Mouse (Mus musculus): ENCODE data around the gene Ttll4. TPM values are rescaled to one million over a fixed set of nuclear protein-coding genes. Genes with fewer than 3 reads are reported as not detected.

Ttll4 gene
- polyA plus RNA-seq, 1 experiment from 2014 or later: 12.3 TPM

GRCm38 (mm10) chr1:74709566-74709965 lies 48.0 kb downstream of the Ttll4 start:
- Histone ChIP-seq H3K4me2 (ENCODE audit: low read length) (no peak overlapping the region), H3K9ac (ENCODE audit: low read length) (no peak overlapping the region), H3K27ac (replicated peaks in 1 of 2; ENCODE audit: control insufficient read depth in 1 of 2, insufficient read depth in 1 of 2, low read depth in 2 of 2, low read length in 2 of 2) (no peak overlapping the region), H3K4me3 (ENCODE audit: control insufficient read depth in 1 of 2, insufficient read depth in 1 of 2, low read depth in 1 of 2, low read length in 2 of 2) (no peak overlapping the region), H3K4me1 (ENCODE audit: control insufficient read depth in 2 of 2, insufficient read depth in 2 of 2, low read length in 2 of 2) (peaks cover 4 to 11% of the 10 kb centered on the region in 2 experiments; a peak in 2 of 4 replicates), H3K36me3 (ENCODE audit: control insufficient read depth, insufficient read depth, low read length) (no peaks in the 10 kb centered on the region), H3K27me3 (ENCODE audit: control insufficient read depth, insufficient read depth, low read length) (no peaks in the 10 kb centered on the region), H3K9me3 (ENCODE audit: control insufficient read depth, low read length) (no peaks in the 10 kb centered on the region)
- ATAC-seq (ENCODE audit: insufficient number of reproducible peaks, insufficient read depth, low FRiP score, low read depth): no peak
- WGBS: 40% methylated on average over 6 of the region's 6 CpGs

GRCm38 (mm10) chr1:74712046-74712445 lies 50.5 kb downstream of the Ttll4 start:
- no peaks in the 10 kb centered on the region for H3K36me3 ChIP-seq (ENCODE audit: control insufficient read depth, insufficient read depth, low read length)
- H3K4me3 ChIP-seq (ENCODE audit: control insufficient read depth in 1 of 2, insufficient read depth in 1 of 2, low read depth in 1 of 2, low read length in 2 of 2): no peak overlapping the region
- no peak overlapping the region for H3K9ac ChIP-seq (ENCODE audit: low read length)
- H3K27me3 ChIP-seq (ENCODE audit: control insufficient read depth, insufficient read depth, low read length): no peaks in the 10 kb centered on the region
- peaks cover 4 to 11% of the 10 kb centered on the region in 2 experiments; a peak in 2 of 4 replicates for H3K4me1 ChIP-seq (ENCODE audit: control insufficient read depth in 2 of 2, insufficient read depth in 2 of 2, low read length in 2 of 2)
- H3K27ac ChIP-seq (replicated peaks in 1 of 2; ENCODE audit: control insufficient read depth in 1 of 2, insufficient read depth in 1 of 2, low read depth in 2 of 2, low read length in 2 of 2): no peak overlapping the region
- no peak for ATAC-seq (ENCODE audit: insufficient number of reproducible peaks, insufficient read depth, low FRiP score, low read depth)
- H3K4me2 ChIP-seq (ENCODE audit: low read length): no peak overlapping the region
- 79% methylated on average over 4 of the region's 4 CpGs for WGBS
- no peaks in the 10 kb centered on the region for H3K9me3 ChIP-seq (ENCODE audit: control insufficient read depth, low read length)

GRCm38 (mm10) chr1:74712461-74713098 lies 51.0 kb downstream of the Ttll4 start:
- WGBS: 36% methylated on average over 5 of the region's 5 CpGs
- H3K36me3 ChIP-seq (ENCODE audit: control insufficient read depth, insufficient read depth, low read length): no peaks in the 10 kb centered on the region
- peak overlapping the region; percentile 56 to 91; a peak in 3 of 4 replicates for H3K4me3 ChIP-seq (ENCODE audit: control insufficient read depth in 1 of 2, insufficient read depth in 1 of 2, low read depth in 1 of 2, low read length in 2 of 2)
- H3K27me3 ChIP-seq (ENCODE audit: control insufficient read depth, insufficient read depth, low read length): no peaks in the 10 kb centered on the region
- H3K27ac ChIP-seq (replicated peaks in 1 of 2; ENCODE audit: control insufficient read depth in 1 of 2, insufficient read depth in 1 of 2, low read depth in 2 of 2, low read length in 2 of 2): peak overlapping the region; percentile 39 to 51; a peak in 2 of 4 replicates
- H3K9ac ChIP-seq (ENCODE audit: low read length): peak overlapping the region; percentile 77
- H3K4me2 ChIP-seq (ENCODE audit: low read length): peak overlapping the region; percentile 81
- no peaks in the 10 kb centered on the region for H3K9me3 ChIP-seq (ENCODE audit: control insufficient read depth, low read length)
- peaks cover 4 to 11% of the 10 kb centered on the region in 2 experiments; a peak in 2 of 4 replicates for H3K4me1 ChIP-seq (ENCODE audit: control insufficient read depth in 2 of 2, insufficient read depth in 2 of 2, low read length in 2 of 2)
- ATAC-seq (ENCODE audit: insufficient number of reproducible peaks, insufficient read depth, low FRiP score, low read depth): no peak

DNA sequence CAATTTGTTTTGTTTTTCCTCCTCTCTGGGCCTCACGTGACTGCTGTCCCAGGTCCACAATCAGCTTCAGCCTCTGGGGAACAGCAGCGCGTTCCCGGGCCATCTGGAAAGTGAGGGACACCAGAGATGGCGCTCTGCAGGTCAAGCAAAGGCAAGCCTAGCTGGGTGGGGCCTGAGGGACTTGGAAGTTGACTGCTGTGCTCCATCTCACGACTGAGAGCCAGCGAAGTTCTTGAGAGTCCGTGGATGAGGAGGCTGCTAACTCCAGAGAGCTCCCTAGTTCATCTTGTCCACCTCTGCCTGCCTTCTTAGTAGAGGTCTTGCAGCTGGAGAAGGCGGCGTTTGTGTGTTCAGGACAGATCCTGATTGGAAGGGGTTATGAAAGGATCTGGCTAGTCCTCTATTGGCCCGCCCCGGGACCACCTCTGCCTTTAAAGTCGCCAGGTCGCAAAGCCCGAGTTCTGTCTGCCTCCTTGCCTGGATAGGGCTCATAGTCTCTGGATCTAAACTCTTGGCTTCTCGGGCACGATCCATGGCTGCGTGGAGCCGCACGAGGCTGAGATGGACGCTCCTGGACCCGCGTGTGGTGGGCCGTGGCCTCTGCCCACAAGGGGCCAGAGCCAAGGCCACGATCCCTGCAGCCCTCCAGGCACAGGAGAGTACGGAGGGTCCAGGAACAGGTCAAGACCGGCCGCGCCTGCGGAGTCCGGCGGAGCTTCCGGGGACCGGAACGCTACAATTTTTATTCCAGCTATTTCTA lies 51.7 kb downstream of the Ttll4 start, which contains the start of gene Cyp27a1:
Gene Cyp27a1, plus strand, starts transcription at position 476 of the 760 bp plus-strand sequence.
- Histone ChIP-seq H3K4me1 (ENCODE audit: control insufficient read depth in 2 of 2, insufficient read depth in 2 of 2, low read length in 2 of 2) (peaks cover 4 to 11% of the 10 kb centered on the region in 2 experiments; a peak in 2 of 4 replicates), H3K4me3 (ENCODE audit: control insufficient read depth in 1 of 2, insufficient read depth in 1 of 2, low read depth in 1 of 2, low read length in 2 of 2) (peak within 1 kb of the TSS; percentile 56 to 91), H3K27ac (replicated peaks in 1 of 2; ENCODE audit: control insufficient read depth in 1 of 2, insufficient read depth in 1 of 2, low read depth in 2 of 2, low read length in 2 of 2) (peak within 1 kb of the TSS; percentile 51 to 75), H3K36me3 (ENCODE audit: control insufficient read depth, insufficient read depth, low read length) (no peaks in the 10 kb centered on the region), H3K9ac (ENCODE audit: low read length) (peak within 1 kb of the TSS; percentile 77), H3K9me3 (ENCODE audit: control insufficient read depth, low read length) (no peaks in the 10 kb centered on the region), H3K27me3 (ENCODE audit: control insufficient read depth, insufficient read depth, low read length) (no peaks in the 10 kb centered on the region), H3K4me2 (ENCODE audit: low read length) (peak within 1 kb of the TSS; percentile 81)
- 1% methylated on average over 35 of the region's 35 CpGs for WGBS
- ATAC-seq (ENCODE audit: insufficient number of reproducible peaks, insufficient read depth, low FRiP score, low read depth): peak; percentile 61

DNA sequence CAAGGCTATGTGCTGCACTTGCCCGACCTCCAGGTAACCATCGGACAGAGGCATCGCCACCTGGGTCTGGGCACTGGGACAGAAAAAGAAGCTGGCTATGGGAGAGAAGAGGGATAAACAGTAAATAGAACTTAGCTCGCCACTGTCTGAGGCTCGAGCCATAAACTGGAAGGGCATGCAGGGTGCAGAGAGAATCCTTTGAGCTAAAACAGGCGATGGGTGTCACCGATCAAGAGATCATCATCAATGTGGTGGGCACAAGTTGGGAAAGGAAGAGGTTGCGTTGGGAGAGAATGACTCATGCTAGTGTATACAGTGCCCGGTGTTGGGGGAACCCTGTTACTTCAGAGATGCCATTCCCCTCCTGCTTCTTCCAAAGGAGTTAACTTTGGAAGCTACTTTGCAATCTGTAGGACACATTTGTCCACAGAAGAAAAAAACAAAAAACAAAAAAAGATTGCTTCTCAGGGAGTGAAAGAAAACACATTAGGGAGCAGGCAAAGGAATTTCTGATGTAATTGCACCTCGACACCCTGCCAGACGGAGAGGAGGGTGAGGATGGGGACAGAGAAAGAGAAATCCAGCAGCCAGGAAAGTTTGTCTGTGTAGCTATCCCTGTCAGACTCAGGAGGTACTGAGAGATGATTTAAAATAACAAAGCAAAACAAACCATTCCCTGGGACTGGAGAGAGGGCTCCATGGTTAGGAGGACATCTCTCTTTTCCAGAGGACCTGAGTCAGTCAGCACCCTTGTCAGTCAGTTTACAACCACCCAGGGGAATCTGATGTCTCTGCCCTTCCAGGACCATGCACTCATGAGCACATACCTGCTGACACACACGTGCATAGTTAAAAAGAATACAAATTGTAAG lies 52.5 kb downstream of the Ttll4 start:
- peak overlapping the region; percentile 81 for H3K4me2 ChIP-seq (ENCODE audit: low read length)
- peak overlapping the region; percentile 77 for H3K9ac ChIP-seq (ENCODE audit: low read length)
- H3K4me3 ChIP-seq (ENCODE audit: control insufficient read depth in 1 of 2, insufficient read depth in 1 of 2, low read depth in 1 of 2, low read length in 2 of 2): peak overlapping the region; percentile 56 to 91
- H3K4me1 ChIP-seq (ENCODE audit: control insufficient read depth in 2 of 2, insufficient read depth in 2 of 2, low read length in 2 of 2): peaks cover 4 to 11% of the 10 kb centered on the region in 2 experiments; a peak in 2 of 4 replicates
- H3K27ac ChIP-seq (replicated peaks in 1 of 2; ENCODE audit: control insufficient read depth in 1 of 2, insufficient read depth in 1 of 2, low read depth in 2 of 2, low read length in 2 of 2): peak overlapping the region; percentile 51 to 75; a peak in 3 of 4 replicates
- H3K9me3 ChIP-seq (ENCODE audit: control insufficient read depth, low read length): no peaks in the 10 kb centered on the region
- no peaks in the 10 kb centered on the region for H3K27me3 ChIP-seq (ENCODE audit: control insufficient read depth, insufficient read depth, low read length)
- ATAC-seq (ENCODE audit: insufficient number of reproducible peaks, insufficient read depth, low FRiP score, low read depth): 0 out of 2 replicates have a peak, but pooled peaks have one; percentile 8
- WGBS: 13% methylated on average over 12 of the region's 12 CpGs
- no peaks in the 10 kb centered on the region for H3K36me3 ChIP-seq (ENCODE audit: control insufficient read depth, insufficient read depth, low read length)

- Histone ChIP-seq H3K4me1 (ENCODE audit: control insufficient read depth in 2 of 2, insufficient read depth in 2 of 2, low read length in 2 of 2) (peaks cover 4 to 11% of the 10 kb centered on the region in 2 experiments; a peak in 2 of 4 replicates), H3K36me3 (ENCODE audit: control insufficient read depth, insufficient read depth, low read length) (no peaks in the 10 kb centered on the region), H3K4me3 (ENCODE audit: control insufficient read depth in 1 of 2, insufficient read depth in 1 of 2, low read depth in 1 of 2, low read length in 2 of 2) (no peak overlapping the region), H3K4me2 (ENCODE audit: low read length) (no peak overlapping the region; the same call in 1 of the 2 replicates), H3K9me3 (ENCODE audit: control insufficient read depth, low read length) (no peaks in the 10 kb centered on the region), H3K27ac (replicated peaks in 1 of 2; ENCODE audit: control insufficient read depth in 1 of 2, insufficient read depth in 1 of 2, low read depth in 2 of 2, low read length in 2 of 2) (no peak overlapping the region), H3K9ac (ENCODE audit: low read length) (no peak overlapping the region), H3K27me3 (ENCODE audit: control insufficient read depth, insufficient read depth, low read length) (no peaks in the 10 kb centered on the region)
- 42% methylated on average over 2 of the region's 2 CpGs for WGBS
- no peak for ATAC-seq (ENCODE audit: insufficient number of reproducible peaks, insufficient read depth, low FRiP score, low read depth)
Observed at GRCm38 (mm10) chr1:74714967-74715366, 53.4 kb downstream of the Ttll4 start.

DNA sequence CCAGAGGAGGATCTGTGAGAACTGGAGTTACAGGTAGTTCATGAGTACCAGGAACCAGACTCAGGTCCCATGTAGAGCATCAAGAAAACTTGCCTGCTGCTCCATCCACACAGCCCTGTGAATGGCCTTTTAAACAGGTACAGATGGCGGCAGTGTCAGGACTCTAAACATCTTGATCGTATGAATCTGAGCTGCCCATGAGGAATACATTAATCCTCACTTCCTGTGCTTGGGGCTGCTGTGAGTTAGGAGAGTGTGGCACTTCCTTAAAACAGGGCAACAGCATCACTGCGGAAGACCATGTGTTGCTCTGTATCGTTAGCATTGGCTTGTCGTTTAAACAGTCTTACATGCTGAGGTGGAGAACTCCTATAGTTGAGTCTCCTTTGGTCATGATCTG lies 53.9 kb downstream of the Ttll4 start:
- no peaks in the 10 kb centered on the region for H3K27me3 ChIP-seq (ENCODE audit: control insufficient read depth, insufficient read depth, low read length)
- H3K4me1 ChIP-seq (ENCODE audit: control insufficient read depth in 2 of 2, insufficient read depth in 2 of 2, low read length in 2 of 2): peaks cover 4 to 11% of the 10 kb centered on the region in 2 experiments; a peak in 2 of 4 replicates
- no peaks in the 10 kb centered on the region for H3K36me3 ChIP-seq (ENCODE audit: control insufficient read depth, insufficient read depth, low read length)
- ATAC-seq (ENCODE audit: insufficient number of reproducible peaks, insufficient read depth, low FRiP score, low read depth): no peak
- WGBS: 81% methylated on average over 5 of the region's 5 CpGs
- no peak overlapping the region; the same call in 1 of the 2 replicates for H3K4me2 ChIP-seq (ENCODE audit: low read length)
- H3K4me3 ChIP-seq (ENCODE audit: control insufficient read depth in 1 of 2, insufficient read depth in 1 of 2, low read depth in 1 of 2, low read length in 2 of 2): no peak overlapping the region
- no peak overlapping the region for H3K9ac ChIP-seq (ENCODE audit: low read length)
- H3K9me3 ChIP-seq (ENCODE audit: control insufficient read depth, low read length): no peaks in the 10 kb centered on the region
- no peak overlapping the region for H3K27ac ChIP-seq (replicated peaks in 1 of 2; ENCODE audit: control insufficient read depth in 1 of 2, insufficient read depth in 1 of 2, low read depth in 2 of 2, low read length in 2 of 2)

All from heart, embryonic 14.5 days (tissue).